Mouse (Mus musculus) right cerebral cortex, postnatal 25 days (tissue): ENCODE data around the gene Pde1c.
A peak's percentile ranks its signal among the peaks of the same experiment; 100 is the strongest.
"Not testable (repeated sequence)": the region's sequence is repeated elsewhere in the genome, so short reads cannot be mapped to it uniquely, and the experiment has no call there.

Source experiments
- DNase-seq: peaks from one replicate; pipeline ENCODE4 v3.0.0; 2022

The Pde1c gene

GRCm38 (mm10) chr6:56568470-56569372 lies at the start of gene Pde1c:
TSS of gene Pde1c (minus strand) at chr6:56569103.
- peak; percentile 25 for DNase-seq

- DNase-seq, result no peak
Measured at GRCm38 (mm10) chr6:56616982-56617613, 48.2 kb upstream of the Pde1c start.

GRCm38 (mm10) chr6:56616228-56616981 lies 47.5 kb upstream of the Pde1c start:
- DNase-seq, result no peak

GRCm38 (mm10) chr6:56609529-56609928 lies 40.6 kb upstream of the Pde1c start:
- DNase-seq, result not testable (repeated sequence)

GRCm38 (mm10) chr6:56608277-56608676 lies 39.4 kb upstream of the Pde1c start:
- DNase-seq, result peak; percentile 56

- DNase-seq, result no peak
Measured at GRCm38 (mm10) chr6:56579568-56579967, 10.7 kb upstream of the Pde1c start.

GRCm38 (mm10) chr6:56560891-56561290 lies 8.0 kb downstream of the Pde1c start:
- DNase-seq, result no peak

GRCm38 (mm10) chr6:56560474-56560888 lies 8.4 kb downstream of the Pde1c start:
- peak; percentile 22 for DNase-seq

- no peak for DNase-seq
Measured at GRCm38 (mm10) chr6:56558711-56559110, 10.2 kb downstream of the Pde1c start.

GRCm38 (mm10) chr6:56555848-56556247 lies 13.1 kb downstream of the Pde1c start:
- no peak for DNase-seq

GRCm38 (mm10) chr6:56555382-56555781 lies 13.5 kb downstream of the Pde1c start:
- no peak for DNase-seq

GRCm38 (mm10) chr6:56551022-56551421 lies 17.9 kb downstream of the Pde1c start:
- DNase-seq, result no peak

GRCm38 (mm10) chr6:56540247-56540646 lies 28.7 kb downstream of the Pde1c start:
- no peak for DNase-seq

GRCm38 (mm10) chr6:56534653-56535052 lies 34.2 kb downstream of the Pde1c start:
- no peak for DNase-seq

- DNase-seq, result no peak
Measured at GRCm38 (mm10) chr6:56532257-56532656, 36.6 kb downstream of the Pde1c start.

- no peak for DNase-seq
Measured at GRCm38 (mm10) chr6:56523938-56524866, 44.7 kb downstream of the Pde1c start.

GRCm38 (mm10) chr6:56489161-56489560 lies 79.7 kb downstream of the Pde1c start:
- DNase-seq, result no peak

- DNase-seq, result no peak
Measured at GRCm38 (mm10) chr6:56485078-56485477, 83.8 kb downstream of the Pde1c start.

GRCm38 (mm10) chr6:56480914-56481482 lies 87.9 kb downstream of the Pde1c start:
- peak; percentile 21 for DNase-seq

- DNase-seq, result no peak
Measured at GRCm38 (mm10) chr6:56476581-56476980, 92.3 kb downstream of the Pde1c start.

- no peak for DNase-seq
Measured at GRCm38 (mm10) chr6:56458098-56458497, 110.8 kb downstream of the Pde1c start.

GRCm38 (mm10) chr6:56447917-56448316 lies 121.0 kb downstream of the Pde1c start:
- no peak for DNase-seq
